Mouse (Mus musculus) ES-Bruce4 (cell line): ENCODE data around the gene Fosl2. TPM values are rescaled to one million over a fixed set of nuclear protein-coding genes. Genes with fewer than 3 reads are reported as not detected.
A peak's percentile ranks its signal among the peaks of the same experiment; 100 is the strongest.

Source experiments
- H3K27ac ChIP-seq: 2 replicates; pipeline ENCODE4 v1.5.1; 2012; ENCODE audit warnings: low read length, inconsistent platforms; ENCODE audit not compliant: insufficient read depth
- H3K27me3 ChIP-seq: 2 replicates; pipeline ENCODE4 v1.6.1; 2012; ENCODE audit warnings: mild to moderate bottlenecking, low read length, inconsistent platforms; ENCODE audit not compliant: control insufficient read depth, poor library complexity, insufficient read depth, severe bottlenecking
- H3K36me3 ChIP-seq: 2 replicates; pipeline ENCODE4 v1.6.1; 2012; ENCODE audit warnings: inconsistent platforms, mild to moderate bottlenecking, low read length, moderate library complexity; ENCODE audit not compliant: control insufficient read depth, poor library complexity, insufficient read depth, severe bottlenecking
- H3K4me1 ChIP-seq: one replicate; pipeline ENCODE4 v1.8.1; 2011; ENCODE audit warnings: low read length; ENCODE audit not compliant: control insufficient read depth, insufficient read depth
- H3K4me3 ChIP-seq: 2 replicates; pipeline ENCODE4 v1.5.1; 2011; ENCODE audit warnings: low read depth, mild to moderate bottlenecking, low read length
- H3K9ac ChIP-seq: 2 replicates; pipeline ENCODE4 v1.6.1; 2012; ENCODE audit warnings: low read depth, mild to moderate bottlenecking, inconsistent platforms; ENCODE audit not compliant: poor library complexity, severe bottlenecking
- H3K9me3 ChIP-seq: replicated peaks from 2 replicates; pipeline ENCODE4 v1.6.1; 2012; ENCODE audit warnings: mild to moderate bottlenecking, low read length, inconsistent platforms; ENCODE audit not compliant: control insufficient read depth, poor library complexity, insufficient read depth, severe bottlenecking
- CTCF ChIP-seq: IDR thresholded peaks from one replicate; pipeline ENCODE4 v1.8.1; 2011; ENCODE audit warnings: low read depth, low read length
- EP300 ChIP-seq: IDR thresholded peaks from 2 replicates; pipeline ENCODE4 v1.6.1; 2011; ENCODE audit warnings: low read depth, low read length; ENCODE audit not compliant: insufficient read depth
- POLR2A ChIP-seq: IDR thresholded peaks from one replicate; pipeline ENCODE4 v1.8.1; 2011; ENCODE audit warnings: low read length; ENCODE audit not compliant: insufficient read depth
- polyA plus RNA-seq: library from polyadenylated mRNA; stranded (reverse); fragments of >200 nt; gene quantifications from 2 replicates; pipeline ENCODE4 v1.2.4, GENCODE M21; 2011; ENCODE audit warnings: low read depth; ENCODE audit not compliant: missing spikeins, insufficient read depth, insufficient read length

Gene Fosl2
- polyA plus RNA-seq, 1 experiment = 20.1 TPM

DNA sequence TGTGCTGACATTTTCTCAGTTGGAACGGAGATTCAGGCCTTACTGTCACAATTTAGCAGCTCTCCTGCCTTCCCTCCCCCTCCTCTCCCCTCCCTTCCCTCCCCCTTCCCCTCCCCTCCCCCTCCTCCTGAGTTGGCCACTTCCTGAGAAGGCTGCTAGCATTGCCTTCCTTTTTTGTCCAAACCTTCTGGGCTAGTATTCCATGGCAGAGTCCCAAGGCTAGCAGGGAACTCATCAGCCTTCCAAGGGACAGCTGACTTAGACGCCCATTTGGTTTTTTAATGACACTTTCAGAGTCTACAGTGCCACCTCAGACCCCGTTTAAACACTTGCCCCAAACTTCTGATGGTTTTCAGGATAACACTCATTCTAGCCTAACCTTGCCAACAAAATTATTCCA lies 7.7 kb upstream of the Fosl2 start:
- no peaks in the 10 kb centered on the region for H3K9me3 ChIP-seq
- no peak overlapping the region for H3K27ac ChIP-seq
- no peaks in the 10 kb centered on the region for H3K4me1 ChIP-seq
- TF ChIP-seq EP300 (no peak), POLR2A (no peak), CTCF (no peak)
- H3K36me3 ChIP-seq = no peaks in the 10 kb centered on the region
- H3K4me3 ChIP-seq = no peak overlapping the region
- H3K27me3 ChIP-seq = no peaks in the 10 kb centered on the region; the same call in 1 of the 2 replicates
- no peak overlapping the region for H3K9ac ChIP-seq

DNA sequence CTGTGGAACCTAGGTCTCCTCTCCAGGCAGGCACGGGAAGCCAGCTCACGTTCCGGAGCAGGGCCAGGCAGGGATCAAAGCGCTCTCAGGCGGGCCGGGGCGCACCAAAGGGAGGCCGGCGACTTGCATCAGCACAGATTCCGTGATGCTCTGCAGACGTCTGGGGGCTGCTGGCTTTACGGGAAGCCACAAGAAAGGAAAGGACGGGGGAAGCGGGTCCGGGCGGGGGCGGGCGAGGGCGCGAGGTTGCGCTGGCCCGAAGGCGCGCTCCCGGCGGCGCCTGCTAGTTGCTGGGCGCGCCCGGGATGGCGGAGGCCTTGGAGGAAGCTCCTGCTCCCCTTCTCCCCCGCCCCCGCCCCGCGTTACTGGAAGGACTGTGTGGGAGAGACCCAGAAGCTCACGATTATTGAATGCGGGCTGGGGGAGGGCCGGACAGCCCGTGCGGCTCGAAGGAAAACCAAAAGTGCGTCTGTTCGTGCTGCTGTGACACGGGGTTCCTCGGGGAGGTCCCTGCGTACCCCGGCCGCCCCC lies 2.6 kb upstream of the Fosl2 start:
- Histone ChIP-seq H3K27ac (no peak overlapping the region), H3K4me1 (no peaks in the 10 kb centered on the region), H3K9me3 (no peaks in the 10 kb centered on the region), H3K27me3 (peaks cover 4% of the 10 kb centered on the region; the same call in 1 of the 2 replicates), H3K9ac (peak overlapping the region; percentile 65), H3K36me3 (no peaks in the 10 kb centered on the region), H3K4me3 (peak overlapping the region; percentile 69)
- no peak for TF ChIP-seq EP300
- no peak for TF ChIP-seq CTCF
- no peak for TF ChIP-seq POLR2A

DNA sequence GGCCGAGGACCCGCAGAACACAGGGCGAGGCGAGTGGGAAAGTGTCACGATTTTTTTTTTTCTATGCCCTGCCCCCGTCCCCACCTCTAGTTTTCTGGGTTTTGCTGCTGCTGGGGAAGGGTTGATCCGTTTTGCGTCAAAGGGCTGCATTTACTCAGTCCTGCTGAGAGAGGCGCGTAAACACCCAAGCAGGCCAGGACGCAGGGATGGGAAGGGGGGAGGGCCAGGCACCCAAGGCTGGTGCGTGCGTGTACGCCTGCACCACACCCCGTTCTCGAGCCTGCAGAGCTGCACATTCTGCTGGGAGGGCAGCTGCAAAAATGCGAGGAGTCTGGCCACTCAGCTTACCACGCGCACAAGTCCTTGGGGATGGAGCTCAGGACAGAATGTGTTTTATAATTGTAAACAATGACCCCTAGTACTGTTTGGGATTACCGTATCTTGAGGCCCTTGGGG lies 2.0 kb upstream of the Fosl2 start:
- Histone ChIP-seq H3K4me3 (peak overlapping the region; percentile 40), H3K36me3 (no peaks in the 10 kb centered on the region), H3K4me1 (no peaks in the 10 kb centered on the region), H3K9ac (peak overlapping the region; percentile 65), H3K27me3 (peaks cover 4% of the 10 kb centered on the region; the same call in 1 of the 2 replicates), H3K27ac (no peak overlapping the region), H3K9me3 (no peaks in the 10 kb centered on the region)
- TF ChIP-seq CTCF (no peak), EP300 (no peak), POLR2A (no peak)

GRCm38 (mm10) chr5:32134051-32134732 lies 1.4 kb upstream of the Fosl2 start:
- H3K9me3 ChIP-seq = no peaks in the 10 kb centered on the region
- no peaks in the 10 kb centered on the region for H3K36me3 ChIP-seq
- no peak for TF ChIP-seq EP300
- TF ChIP-seq POLR2A = no peak
- no peak for TF ChIP-seq CTCF
- no peaks in the 10 kb centered on the region for H3K4me1 ChIP-seq
- H3K27ac ChIP-seq = no peak overlapping the region
- H3K4me3 ChIP-seq = no peak overlapping the region
- H3K27me3 ChIP-seq = peaks cover 4% of the 10 kb centered on the region; the same call in 1 of the 2 replicates
- H3K9ac ChIP-seq = peak overlapping the region; percentile 74

DNA sequence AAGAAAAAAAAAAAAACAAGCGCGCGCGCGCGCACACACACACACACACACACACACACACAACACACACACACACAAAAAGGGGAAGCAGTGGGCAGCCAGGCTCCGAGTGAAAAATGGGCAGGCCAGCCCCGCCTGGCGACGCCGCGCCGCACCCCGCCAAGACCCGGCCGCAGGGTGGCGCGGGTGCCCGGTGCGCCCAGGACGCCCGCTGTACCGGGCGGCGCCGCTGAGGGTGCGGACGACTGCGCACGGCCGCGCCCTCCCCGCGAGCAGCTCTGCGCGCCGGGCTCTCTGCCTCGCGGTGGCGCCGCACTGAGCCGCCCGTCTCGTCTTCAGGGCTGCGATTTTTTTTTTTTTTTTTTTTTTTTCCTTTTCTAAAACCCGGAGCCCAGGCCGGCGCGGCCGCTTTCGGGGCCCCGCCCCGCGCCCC lies 682 bp upstream of the Fosl2 start:
- no peaks in the 10 kb centered on the region for H3K4me1 ChIP-seq
- no peaks in the 10 kb centered on the region for H3K9me3 ChIP-seq
- no peaks in the 10 kb centered on the region for H3K36me3 ChIP-seq
- no peak overlapping the region for H3K27ac ChIP-seq
- H3K9ac ChIP-seq = peak overlapping the region; percentile 74
- peaks cover 4% of the 10 kb centered on the region; the same call in 1 of the 2 replicates for H3K27me3 ChIP-seq
- TF ChIP-seq EP300 (no peak), POLR2A (no peak), CTCF (no peak)
- peak overlapping the region; percentile 76 for H3K4me3 ChIP-seq

DNA sequence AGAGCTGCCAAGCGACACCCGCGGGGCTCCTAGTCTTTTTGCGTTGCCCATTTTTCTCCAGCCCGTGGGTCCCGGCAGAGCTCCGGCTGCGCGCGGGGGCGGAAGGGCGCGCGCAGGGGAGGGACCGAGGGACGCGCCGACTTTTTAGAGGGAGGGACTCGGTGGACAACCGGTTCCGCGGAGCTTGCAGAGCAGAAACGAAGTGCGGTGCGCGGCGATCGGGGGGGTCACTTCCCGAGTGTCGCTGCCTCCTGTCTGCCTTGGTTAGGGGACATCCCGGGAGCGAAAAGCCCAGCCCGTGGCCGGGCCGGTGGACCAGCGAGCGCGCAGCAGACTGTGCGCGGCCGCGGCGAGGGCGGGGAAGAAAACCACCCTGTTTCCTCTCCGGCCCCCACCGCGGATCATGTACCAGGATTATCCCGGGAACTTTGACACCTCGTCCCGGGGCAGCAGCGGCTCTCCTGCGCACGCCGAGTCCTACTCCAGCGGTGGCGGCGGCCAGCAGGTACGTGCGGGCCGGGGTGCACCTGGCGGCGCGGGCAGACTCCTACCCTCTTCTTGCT lies 781 bp downstream of the Fosl2 start:
- H3K9ac ChIP-seq = peak overlapping the region; percentile 74
- H3K4me3 ChIP-seq = peak overlapping the region; percentile 76
- no peaks in the 10 kb centered on the region for H3K9me3 ChIP-seq
- peaks cover 4% of the 10 kb centered on the region; the same call in 1 of the 2 replicates for H3K27me3 ChIP-seq
- no peak overlapping the region for H3K27ac ChIP-seq
- no peaks in the 10 kb centered on the region for H3K4me1 ChIP-seq
- TF ChIP-seq POLR2A (no peak), CTCF (no peak), EP300 (no peak)
- no peaks in the 10 kb centered on the region for H3K36me3 ChIP-seq
